Mouse (Mus musculus): ENCODE results near the gene D630039A03Rik. TPM values are rescaled to one million over a fixed set of nuclear protein-coding genes. Genes with fewer than 3 reads are reported as not detected.
"Not testable (repeated sequence)": the region's sequence is repeated elsewhere in the genome, so short reads cannot be mapped to it uniquely, and the experiment has no call there.

The D630039A03Rik gene
- polyA plus RNA-seq, 1 experiment from 2014 or later: 0.23 TPM

GRCm38 (mm10) chr4:57888978-57889377 lies 27.1 kb downstream of the D630039A03Rik start:
- 96% methylated on average over 1 of the region's 1 CpGs for WGBS

GRCm38 (mm10) chr4:57888246-57888645 lies 27.9 kb downstream of the D630039A03Rik start:
- H3K27me3 ChIP-seq (ENCODE audit: control insufficient read depth, insufficient read depth, low read length): no peaks in the 10 kb centered on the region
- H3K9ac ChIP-seq (ENCODE audit: low read length): no peak overlapping the region
- H3K36me3 ChIP-seq (ENCODE audit: control insufficient read depth, insufficient read depth, low read length): no peaks in the 10 kb centered on the region
- ATAC-seq (ENCODE audit: insufficient number of reproducible peaks, low FRiP score, low TSS enrichment, low read depth) (no peak), DNase-seq (ENCODE audit: low spot score) (no peak)
- no peaks in the 10 kb centered on the region for H3K9me3 ChIP-seq (ENCODE audit: control insufficient read depth, low read length)
- H3K4me1 ChIP-seq (ENCODE audit: control insufficient read depth, insufficient read depth, low read length): peaks cover 2% of the 10 kb centered on the region; the same call in 1 of the 2 replicates
- H3K27ac ChIP-seq (replicated peaks; ENCODE audit: low read depth, low read length): no peak overlapping the region
- H3K4me3 ChIP-seq (ENCODE audit: low read depth, low read length): no peak overlapping the region
- WGBS: 96% methylated on average over 2 of the region's 2 CpGs
- H3K4me2 ChIP-seq (ENCODE audit: low read depth, severe bottlenecking): no peak overlapping the region

More at GRCm38 (mm10) chr4:57888978-57889377, 27.1 kb downstream of the D630039A03Rik start:
- not testable (repeated sequence) for H3K27me3 ChIP-seq (ENCODE audit: control insufficient read depth, insufficient read depth, low read length); H3K27ac ChIP-seq (replicated peaks; ENCODE audit: low read depth, low read length); H3K4me2 ChIP-seq (ENCODE audit: low read depth, severe bottlenecking); DNase-seq (ENCODE audit: low spot score); H3K4me3 ChIP-seq (ENCODE audit: low read depth, low read length); H3K9me3 ChIP-seq (ENCODE audit: control insufficient read depth, low read length); H3K9ac ChIP-seq (ENCODE audit: low read length); ATAC-seq (ENCODE audit: insufficient number of reproducible peaks, low FRiP score, low TSS enrichment, low read depth); H3K4me1 ChIP-seq (ENCODE audit: control insufficient read depth, insufficient read depth, low read length); H3K36me3 ChIP-seq (ENCODE audit: control insufficient read depth, insufficient read depth, low read length)

- no peak for ATAC-seq (ENCODE audit: insufficient number of reproducible peaks, low FRiP score, low TSS enrichment, low read depth)
- WGBS: 91% methylated on average over 3 of the region's 3 CpGs
- Histone ChIP-seq H3K27me3 (ENCODE audit: control insufficient read depth, insufficient read depth, low read length) (no peaks in the 10 kb centered on the region), H3K36me3 (ENCODE audit: control insufficient read depth, insufficient read depth, low read length) (no peaks in the 10 kb centered on the region), H3K9ac (ENCODE audit: low read length) (no peak overlapping the region), H3K4me3 (ENCODE audit: low read depth, low read length) (no peak overlapping the region), H3K4me1 (ENCODE audit: control insufficient read depth, insufficient read depth, low read length) (peaks cover 2% of the 10 kb centered on the region; the same call in 1 of the 2 replicates), H3K4me2 (ENCODE audit: low read depth, severe bottlenecking) (no peak overlapping the region), H3K27ac (replicated peaks; ENCODE audit: low read depth, low read length) (no peak overlapping the region), H3K9me3 (ENCODE audit: control insufficient read depth, low read length) (no peaks in the 10 kb centered on the region)
- no peak for DNase-seq (ENCODE audit: low spot score)
Observed at GRCm38 (mm10) chr4:57886888-57887230, 29.2 kb downstream of the D630039A03Rik start.

GRCm38 (mm10) chr4:57886066-57886887 lies 29.8 kb downstream of the D630039A03Rik start:
- Histone ChIP-seq H3K9ac (ENCODE audit: low read length) (no peak overlapping the region), H3K36me3 (ENCODE audit: control insufficient read depth, insufficient read depth, low read length) (no peaks in the 10 kb centered on the region), H3K27ac (replicated peaks; ENCODE audit: low read depth, low read length) (no peak overlapping the region), H3K27me3 (ENCODE audit: control insufficient read depth, insufficient read depth, low read length) (no peaks in the 10 kb centered on the region), H3K4me2 (ENCODE audit: low read depth, severe bottlenecking) (no peak overlapping the region), H3K4me3 (ENCODE audit: low read depth, low read length) (no peak overlapping the region), H3K4me1 (ENCODE audit: control insufficient read depth, insufficient read depth, low read length) (peaks cover 2% of the 10 kb centered on the region; the same call in 1 of the 2 replicates), H3K9me3 (ENCODE audit: control insufficient read depth, low read length) (no peaks in the 10 kb centered on the region)
- ATAC-seq (ENCODE audit: insufficient number of reproducible peaks, low FRiP score, low TSS enrichment, low read depth) (no peak), DNase-seq (ENCODE audit: low spot score) (no peak)
- 76% methylated on average over 11 of the region's 11 CpGs for whole genome bisulfite sequencing

GRCm38 (mm10) chr4:57885186-57885585 lies 30.9 kb downstream of the D630039A03Rik start:
- no peak overlapping the region for H3K4me3 ChIP-seq (ENCODE audit: low read depth, low read length)
- 68% methylated on average over 2 of the region's 2 CpGs for WGBS
- H3K9me3 ChIP-seq (ENCODE audit: control insufficient read depth, low read length): no peaks in the 10 kb centered on the region
- ATAC-seq (ENCODE audit: insufficient number of reproducible peaks, low FRiP score, low TSS enrichment, low read depth) (no peak), DNase-seq (ENCODE audit: low spot score) (no peak)
- H3K27ac ChIP-seq (replicated peaks; ENCODE audit: low read depth, low read length): no peak overlapping the region
- no peak overlapping the region for H3K9ac ChIP-seq (ENCODE audit: low read length)
- no peak overlapping the region for H3K4me2 ChIP-seq (ENCODE audit: low read depth, severe bottlenecking)
- H3K36me3 ChIP-seq (ENCODE audit: control insufficient read depth, insufficient read depth, low read length): no peaks in the 10 kb centered on the region
- H3K4me1 ChIP-seq (ENCODE audit: control insufficient read depth, insufficient read depth, low read length): peaks cover 2% of the 10 kb centered on the region; the same call in 1 of the 2 replicates
- no peaks in the 10 kb centered on the region for H3K27me3 ChIP-seq (ENCODE audit: control insufficient read depth, insufficient read depth, low read length)

GRCm38 (mm10) chr4:57884511-57884910 lies 31.6 kb downstream of the D630039A03Rik start:
- H3K4me3 ChIP-seq (ENCODE audit: low read depth, low read length): no peak overlapping the region
- no peak overlapping the region for H3K27ac ChIP-seq (replicated peaks; ENCODE audit: low read depth, low read length)
- peaks cover 2% of the 10 kb centered on the region; the same call in 1 of the 2 replicates for H3K4me1 ChIP-seq (ENCODE audit: control insufficient read depth, insufficient read depth, low read length)
- ATAC-seq (ENCODE audit: insufficient number of reproducible peaks, low FRiP score, low TSS enrichment, low read depth) (no peak), DNase-seq (ENCODE audit: low spot score) (no peak)
- no peaks in the 10 kb centered on the region for H3K9me3 ChIP-seq (ENCODE audit: control insufficient read depth, low read length)
- H3K27me3 ChIP-seq (ENCODE audit: control insufficient read depth, insufficient read depth, low read length): no peaks in the 10 kb centered on the region
- H3K36me3 ChIP-seq (ENCODE audit: control insufficient read depth, insufficient read depth, low read length): no peaks in the 10 kb centered on the region
- H3K4me2 ChIP-seq (ENCODE audit: low read depth, severe bottlenecking): no peak overlapping the region
- 87% methylated on average over 3 of the region's 3 CpGs for WGBS
- no peak overlapping the region for H3K9ac ChIP-seq (ENCODE audit: low read length)

- Histone ChIP-seq H3K4me2 (ENCODE audit: low read depth, severe bottlenecking) (no peak overlapping the region), H3K4me3 (ENCODE audit: low read depth, low read length) (no peak overlapping the region), H3K27ac (replicated peaks; ENCODE audit: low read depth, low read length) (no peak overlapping the region), H3K27me3 (ENCODE audit: control insufficient read depth, insufficient read depth, low read length) (no peaks in the 10 kb centered on the region), H3K36me3 (ENCODE audit: control insufficient read depth, insufficient read depth, low read length) (no peaks in the 10 kb centered on the region), H3K4me1 (ENCODE audit: control insufficient read depth, insufficient read depth, low read length) (peaks cover 2% of the 10 kb centered on the region; the same call in 1 of the 2 replicates), H3K9me3 (ENCODE audit: control insufficient read depth, low read length) (no peaks in the 10 kb centered on the region), H3K9ac (ENCODE audit: low read length) (no peak overlapping the region)
- DNase-seq (ENCODE audit: low spot score) (no peak), ATAC-seq (ENCODE audit: insufficient number of reproducible peaks, low FRiP score, low TSS enrichment, low read depth) (no peak)
- WGBS: 90% methylated on average over 7 of the region's 7 CpGs
Observed at GRCm38 (mm10) chr4:57883520-57884421, 32.3 kb downstream of the D630039A03Rik start.

GRCm38 (mm10) chr4:57879804-57880357 lies 36.2 kb downstream of the D630039A03Rik start:
- ATAC-seq (ENCODE audit: insufficient number of reproducible peaks, low FRiP score, low TSS enrichment, low read depth): no peak
- Histone ChIP-seq H3K36me3 (ENCODE audit: control insufficient read depth, insufficient read depth, low read length) (no peaks in the 10 kb centered on the region), H3K27me3 (ENCODE audit: control insufficient read depth, insufficient read depth, low read length) (no peaks in the 10 kb centered on the region), H3K27ac (replicated peaks; ENCODE audit: low read depth, low read length) (no peak overlapping the region), H3K4me1 (ENCODE audit: control insufficient read depth, insufficient read depth, low read length) (no peaks in the 10 kb centered on the region), H3K9me3 (ENCODE audit: control insufficient read depth, low read length) (no peaks in the 10 kb centered on the region), H3K9ac (ENCODE audit: low read length) (no peak overlapping the region), H3K4me2 (ENCODE audit: low read depth, severe bottlenecking) (no peak overlapping the region), H3K4me3 (ENCODE audit: low read depth, low read length) (no peak overlapping the region)
- 16% methylated on average over 6 of the region's 6 CpGs for WGBS
- peak; percentile 91 for DNase-seq (ENCODE audit: low spot score)
